Mouse (Mus musculus): ENCODE measurements at regions not wholly inside any gene's neighbourhood (a gene's known extent, or its start where the extent isn't known, plus 50 kb on each side); places are given as distances from the start of the nearest gene placed in this dataset.
A peak's percentile ranks its signal among the peaks of the same experiment; 100 is the strongest.
"Not testable (repeated sequence)": the region's sequence is repeated elsewhere in the genome, so short reads cannot be mapped to it uniquely, and the experiment has no call there.

- intact Hi-C loops (cut with DNase I): no loop called here
- DNase-seq (ENCODE audit: low spot score in 2 of 2): no peak
Observed at GRCm38 (mm10) chr16:76477474-76477873, 103.8 kb upstream of the Nrip1 start.

- intact Hi-C loops (cut with DNase I): no loop called here
- DNase-seq (ENCODE audit: low spot score in 2 of 2): no peak
Observed at GRCm38 (mm10) chr16:76474481-76474880, 100.9 kb upstream of the Nrip1 start.

- intact Hi-C loops (cut with DNase I): no loop called here
- DNase-seq (ENCODE audit: low spot score in 2 of 2): no peak
Observed at GRCm38 (mm10) chr16:76472386-76472785, 98.8 kb upstream of the Nrip1 start.

- intact Hi-C loops (cut with DNase I): no loop called here
- DNase-seq (ENCODE audit: low spot score in 2 of 2): no peak
Observed at GRCm38 (mm10) chr16:76471081-76471480, 97.5 kb upstream of the Nrip1 start.

GRCm38 (mm10) chr16:76459521-76459920 is 85.9 kb upstream of the Nrip1 start:
- intact Hi-C loops (cut with DNase I): no loop called here
- DNase-seq (ENCODE audit: low spot score in 2 of 2): no peak

GRCm38 (mm10) chr16:76456300-76456599 is 82.6 kb upstream of the Nrip1 start:
- DNase-seq (ENCODE audit: low spot score in 2 of 2); intact Hi-C loops (cut with DNase I): not testable (repeated sequence)

- no peak for DNase-seq (ENCODE audit: low spot score in 2 of 2)
- intact Hi-C loops (cut with DNase I): no loop called here
Observed at GRCm38 (mm10) chr16:76455499-76456299, 82.1 kb upstream of the Nrip1 start.

- intact Hi-C loops (cut with DNase I): no loop called here
- no peak for DNase-seq (ENCODE audit: low spot score in 2 of 2)
Observed at GRCm38 (mm10) chr16:76454741-76455465, 81.3 kb upstream of the Nrip1 start.

GRCm38 (mm10) chr16:76453457-76454200 is 80.0 kb upstream of the Nrip1 start:
- no peak for DNase-seq (ENCODE audit: low spot score in 2 of 2)
- intact Hi-C loops (cut with DNase I): no loop called here

GRCm38 (mm10) chr16:76448773-76449172 is 75.1 kb upstream of the Nrip1 start:
- intact Hi-C loops (cut with DNase I): no loop called here
- no peak for DNase-seq (ENCODE audit: low spot score in 2 of 2)

GRCm38 (mm10) chr16:76447033-76447432 is 73.4 kb upstream of the Nrip1 start:
- DNase-seq (ENCODE audit: low spot score in 2 of 2): no peak
- intact Hi-C loops (cut with DNase I): no loop called here

- no peak for DNase-seq (ENCODE audit: low spot score in 2 of 2)
- intact Hi-C loops (cut with DNase I): no loop called here
Observed at GRCm38 (mm10) chr16:76444668-76445067, 71.0 kb upstream of the Nrip1 start.

- intact Hi-C loops (cut with DNase I): no loop called here
- DNase-seq (ENCODE audit: low spot score in 2 of 2): no peak
Observed at GRCm38 (mm10) chr16:76442635-76443034, 69.0 kb upstream of the Nrip1 start.

- intact Hi-C loops (cut with DNase I): no loop called here
- DNase-seq (ENCODE audit: low spot score in 2 of 2): no peak
Observed at GRCm38 (mm10) chr16:76441803-76442448, 68.3 kb upstream of the Nrip1 start.

GRCm38 (mm10) chr16:76438093-76438883 is 64.7 kb upstream of the Nrip1 start:
- intact Hi-C loops (cut with DNase I): no loop called here
- no peak for DNase-seq (ENCODE audit: low spot score in 2 of 2)

- intact Hi-C loops (cut with DNase I): no loop called here
- DNase-seq (ENCODE audit: low spot score in 2 of 2): no peak
Observed at GRCm38 (mm10) chr16:76436290-76436689, 62.7 kb upstream of the Nrip1 start.

GRCm38 (mm10) chr16:76433076-76433825 is 59.6 kb upstream of the Nrip1 start:
- peak; percentile 5 to 40 for DNase-seq (ENCODE audit: low spot score in 2 of 2)

GRCm38 (mm10) chr16:76432304-76432703 is 58.7 kb upstream of the Nrip1 start:
- DNase-seq (ENCODE audit: low spot score in 2 of 2): peak; percentile 15 to 23
- intact Hi-C loops (cut with DNase I): no loop called here

More at GRCm38 (mm10) chr16:76433076-76433825, 59.6 kb upstream of the Nrip1 start:
- intact Hi-C loops (cut with DNase I): no loop called here

GRCm38 (mm10) chr16:76429156-76429555 is 55.5 kb upstream of the Nrip1 start:
- intact Hi-C loops (cut with DNase I): no loop called here

More at GRCm38 (mm10) chr16:76429156-76429555, 55.5 kb upstream of the Nrip1 start:
- DNase-seq (ENCODE audit: low spot score in 2 of 2): no peak

All from left cerebral cortex, postnatal 36 days (tissue).